Mouse (Mus musculus) layer of hippocampus, adult 18-20 months (tissue): Measurements from ENCODE around the gene Ppp1r27. TPM values are rescaled to one million over a fixed set of nuclear protein-coding genes. Genes with fewer than 3 reads are reported as not detected.
"Not testable (repeated sequence)": the region's sequence is repeated elsewhere in the genome, so short reads cannot be mapped to it uniquely, and the experiment has no call there.

Source experiments
- DNase-seq, 2 experiments: peaks; one replicate each; pipeline ENCODE4 v3.0.0; 2022; ENCODE audit warnings: low spot score in 2 of 2
- total RNA-seq, 2 experiments: library from RNA; stranded (reverse); gene quantifications; 2 replicates each; pipeline ENCODE4 v1.2.3; 2021

The Ppp1r27 gene
- total RNA-seq, 2 experiments from 2014 or later: not detected

DNA sequence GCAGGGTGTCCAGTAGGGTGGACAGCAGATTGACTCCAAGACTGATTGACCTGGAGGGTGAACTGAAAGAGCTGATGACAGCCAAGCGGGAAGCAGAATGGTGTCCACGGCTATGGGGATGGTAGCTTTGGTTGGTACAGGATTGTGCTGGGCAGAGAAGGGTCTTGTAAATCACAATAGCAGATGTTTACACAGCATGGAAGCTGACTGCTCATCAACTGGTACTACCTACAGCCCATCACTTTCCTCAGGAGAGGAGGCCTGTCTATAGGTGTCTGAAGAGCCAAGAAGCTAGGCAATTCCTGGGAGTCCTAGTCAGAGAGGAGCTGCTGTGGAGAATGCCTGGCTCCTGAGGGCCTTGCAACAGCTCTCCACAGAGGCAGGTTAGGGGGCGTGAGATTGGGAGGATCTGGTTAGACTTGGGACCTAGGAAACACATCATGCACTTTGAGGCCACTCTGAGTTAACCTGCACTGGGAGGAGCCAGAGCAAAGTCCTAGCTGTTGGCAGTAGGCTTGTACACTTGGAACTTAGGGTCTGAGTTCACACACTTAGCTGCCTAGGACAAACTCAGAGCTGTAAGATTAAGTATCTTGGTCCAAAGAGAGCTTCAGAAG is 25.5 kb upstream of the Ppp1r27 start:
- no peak for DNase-seq

DNA sequence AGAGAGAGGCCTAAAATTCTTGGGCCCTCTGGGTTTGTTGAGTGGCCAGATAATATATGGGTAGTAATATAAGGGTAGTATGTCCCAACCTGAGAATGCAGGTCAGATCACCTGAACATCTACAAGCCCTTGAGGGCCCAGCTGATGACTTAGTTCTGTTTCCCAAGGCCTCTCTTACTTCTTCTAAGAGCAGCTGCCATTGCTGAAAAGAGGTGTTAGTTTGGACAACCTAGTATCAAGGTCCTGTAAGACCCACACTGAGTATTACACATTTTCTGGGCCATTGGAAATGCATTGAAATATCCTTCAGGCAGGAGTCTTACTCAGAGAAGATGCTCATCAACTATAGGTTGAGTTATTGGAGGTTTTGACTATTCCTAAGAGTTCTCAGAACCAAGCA is 25.0 kb upstream of the Ppp1r27 start:
- DNase-seq: no peak

DNA sequence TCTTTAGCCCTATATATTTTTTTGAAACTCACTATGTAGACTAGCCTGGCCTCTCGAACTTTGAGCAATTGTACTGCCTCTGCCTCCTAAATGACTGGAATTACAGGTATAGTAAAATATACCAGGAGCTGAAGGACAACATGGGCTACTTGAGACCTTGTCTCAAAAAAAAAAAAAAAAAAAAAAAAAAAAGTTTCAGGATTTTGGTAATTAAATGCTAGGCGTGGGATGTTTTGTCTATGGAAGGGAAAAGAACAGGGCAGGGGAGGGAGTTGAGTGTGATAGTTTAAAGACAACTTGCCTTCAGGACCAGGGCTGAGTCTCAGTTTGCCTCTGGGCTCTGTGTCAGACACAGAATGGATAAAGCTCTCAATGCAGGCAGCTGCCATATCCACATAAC is 24.1 kb upstream of the Ppp1r27 start:
- DNase-seq: no peak

DNA sequence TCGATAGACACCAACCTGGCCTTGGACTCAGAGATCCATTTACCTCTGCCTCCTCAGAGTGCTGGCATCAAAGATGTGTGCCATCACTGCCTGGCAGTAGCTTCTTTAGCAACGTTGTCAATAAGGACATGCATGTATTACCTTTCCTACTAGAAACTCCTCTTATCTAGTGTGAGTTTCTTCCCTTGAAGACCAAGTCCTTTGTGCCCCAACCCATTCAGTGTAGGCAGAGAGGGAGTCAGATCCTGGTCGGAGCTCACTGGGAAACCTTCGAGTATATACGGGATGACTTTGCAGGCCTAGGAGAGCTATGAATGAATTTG is 23.3 kb upstream of the Ppp1r27 start:
- no peak for DNase-seq

DNA sequence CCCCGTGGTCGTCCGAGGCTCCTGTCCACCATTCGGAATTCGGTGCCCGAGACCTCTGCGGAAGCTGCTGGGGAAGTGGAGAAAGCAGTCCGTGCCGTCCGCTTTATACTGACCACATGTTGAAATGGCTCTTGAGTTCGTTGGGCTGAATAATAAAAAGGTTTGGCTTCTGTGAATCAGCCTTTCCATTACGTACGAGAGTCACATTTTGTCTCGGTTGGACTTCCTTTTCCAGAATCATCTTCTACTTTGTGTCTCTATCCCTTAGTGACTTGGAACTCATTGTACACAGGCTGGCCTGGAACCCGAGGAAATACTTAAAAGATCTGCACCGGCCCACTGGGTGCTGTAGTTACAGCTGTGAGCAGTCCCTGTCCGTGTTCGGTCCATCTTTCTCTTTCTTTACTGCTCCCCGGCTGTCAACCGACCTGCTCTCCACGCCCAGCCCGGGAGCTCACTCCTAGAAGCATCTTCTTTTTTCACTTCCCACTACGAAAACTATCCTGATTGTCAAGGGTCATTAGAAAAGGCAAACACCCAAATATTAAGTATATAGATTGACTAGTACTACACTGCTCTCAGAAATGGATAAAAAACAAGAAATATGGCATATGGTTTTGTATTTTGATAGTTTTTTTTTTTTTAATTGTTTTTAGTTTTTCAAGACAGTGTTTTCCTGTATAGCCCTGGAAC is 22.8 kb upstream of the Ppp1r27 start:
- DNase-seq: no peak

DNA sequence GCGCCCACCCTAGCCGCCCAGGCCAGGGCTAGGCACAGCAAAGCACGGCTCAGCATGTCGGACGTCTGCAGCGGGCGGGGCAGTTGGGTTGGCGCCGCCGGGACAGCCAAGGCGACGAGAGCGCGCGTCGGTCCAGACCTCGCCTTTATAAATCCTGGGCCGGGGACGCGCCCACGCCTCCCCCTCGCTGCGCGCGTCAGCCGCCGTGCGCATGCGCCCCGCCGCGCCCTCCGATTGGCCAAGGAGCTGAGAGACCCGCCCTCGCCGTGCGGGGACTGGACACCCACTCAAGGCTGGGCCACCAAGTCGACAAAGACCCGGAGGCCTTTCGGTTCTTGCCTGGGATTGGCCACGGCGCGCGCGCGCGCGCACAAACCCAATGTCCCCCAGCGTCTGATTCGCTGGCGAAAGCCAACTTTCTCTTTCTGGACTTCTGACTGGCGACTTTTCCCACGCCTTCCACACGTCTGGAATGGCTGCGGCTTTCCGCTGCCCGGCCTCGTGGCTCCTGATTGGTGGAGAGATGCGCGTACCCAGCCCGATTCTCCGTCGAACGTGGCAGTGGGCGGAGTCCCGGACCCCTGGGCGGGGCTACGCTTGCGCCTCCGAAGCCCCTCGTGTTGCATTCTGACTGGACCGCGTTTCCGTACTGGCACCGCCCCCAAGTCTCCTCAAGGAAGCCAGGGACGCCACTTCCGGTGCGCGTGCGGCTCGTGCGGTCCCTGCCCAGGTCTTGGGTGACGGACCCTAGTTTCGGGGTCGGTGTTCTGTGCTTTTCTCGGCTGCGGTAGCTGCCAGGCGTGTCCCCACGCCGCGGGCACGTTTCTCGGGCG is 22.0 kb upstream of the Ppp1r27 start, which contains the start of gene P4hb:
TSS of gene P4hb (minus strand) at position 502 of the 833 bp plus-strand sequence.
- peak; percentile 100 for DNase-seq

DNA sequence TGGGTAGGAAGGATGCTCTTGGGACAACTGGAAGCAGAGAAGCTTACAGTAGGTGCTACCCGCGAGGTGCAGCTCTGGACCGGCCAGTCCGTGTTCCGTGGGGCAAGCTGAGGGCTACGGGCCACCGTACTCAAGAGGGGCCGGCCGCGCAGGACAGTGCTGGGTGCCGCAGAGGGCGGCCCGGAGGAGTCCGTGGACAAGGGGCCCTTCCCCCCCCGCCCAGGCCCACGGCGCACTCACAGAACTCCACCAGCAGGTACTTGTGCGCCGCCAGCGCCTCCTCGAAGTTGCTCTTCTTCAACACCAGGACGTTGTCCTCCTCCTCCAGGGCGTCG is 21.5 kb upstream of the Ppp1r27 start:
- no peak for DNase-seq

DNA sequence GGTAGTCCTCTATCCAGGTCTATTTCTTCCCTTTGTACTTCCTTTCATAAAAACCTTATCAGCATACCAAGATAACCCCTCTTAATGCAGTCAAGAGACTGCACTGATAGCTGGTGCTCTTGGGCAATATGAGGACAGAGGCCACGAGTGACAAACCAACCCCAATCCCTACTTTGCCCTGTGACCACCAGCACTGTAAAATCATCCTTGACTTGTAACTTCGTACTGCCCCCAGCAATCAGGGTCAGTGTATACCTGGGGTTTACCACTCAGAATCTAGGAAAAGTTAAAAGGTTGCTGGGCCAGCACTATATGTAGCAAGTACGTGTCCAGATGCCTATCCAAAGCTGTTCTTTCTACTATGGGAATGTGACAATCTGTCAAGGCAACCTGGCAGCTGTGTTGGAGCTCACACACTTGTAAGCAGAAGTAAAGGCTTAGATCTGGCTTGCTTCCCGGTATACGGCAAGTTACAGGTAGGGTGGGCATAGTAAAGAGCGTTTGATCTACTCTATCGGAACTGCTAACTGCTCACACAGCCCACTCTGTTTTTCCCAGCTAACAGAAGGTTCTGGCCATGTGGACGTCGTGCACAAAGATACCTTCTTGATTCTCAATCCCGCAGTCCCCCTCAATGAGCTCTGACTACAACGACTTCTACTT is 21.0 kb upstream of the Ppp1r27 start:
- DNase-seq: no peak

DNA sequence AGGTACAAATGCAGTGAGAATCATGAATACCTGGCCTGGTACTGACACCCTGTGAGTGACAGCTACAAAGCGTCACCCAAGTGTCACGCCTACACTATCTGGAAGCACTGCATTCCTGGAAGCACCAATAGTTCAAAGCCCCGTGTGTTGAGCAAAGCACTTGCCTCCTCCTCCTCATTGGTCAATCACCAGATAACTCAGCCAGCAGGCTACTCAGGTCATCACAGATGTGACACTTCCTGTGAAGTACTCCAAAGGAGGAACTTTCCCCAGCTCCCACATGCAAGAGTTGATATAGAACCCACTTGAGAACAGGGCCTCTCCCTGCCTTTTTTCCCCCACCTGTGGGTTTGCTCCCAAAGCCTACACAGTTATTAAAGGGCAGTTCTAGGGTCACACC is 20.2 kb upstream of the Ppp1r27 start:
- no peak for DNase-seq

DNA sequence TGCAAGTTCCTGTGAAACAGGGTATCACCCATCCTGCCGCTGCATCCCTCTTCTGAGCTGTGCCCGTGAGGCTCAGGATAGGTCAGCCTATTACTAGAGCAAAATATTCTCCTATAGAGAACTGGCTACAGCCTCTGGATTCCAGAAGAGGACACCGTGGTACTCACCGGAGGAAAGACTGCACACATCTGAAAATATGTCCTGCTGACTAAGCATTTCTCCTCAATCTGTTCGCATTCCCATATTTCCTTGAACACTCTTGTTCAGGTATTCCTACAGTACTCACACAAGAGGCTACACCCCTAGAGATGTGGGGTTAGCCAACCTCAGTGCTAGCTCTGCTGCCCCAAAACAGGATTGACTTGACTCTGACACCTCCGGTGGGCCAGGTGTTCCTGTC is 17.4 kb upstream of the Ppp1r27 start:
- DNase-seq: no peak

DNA sequence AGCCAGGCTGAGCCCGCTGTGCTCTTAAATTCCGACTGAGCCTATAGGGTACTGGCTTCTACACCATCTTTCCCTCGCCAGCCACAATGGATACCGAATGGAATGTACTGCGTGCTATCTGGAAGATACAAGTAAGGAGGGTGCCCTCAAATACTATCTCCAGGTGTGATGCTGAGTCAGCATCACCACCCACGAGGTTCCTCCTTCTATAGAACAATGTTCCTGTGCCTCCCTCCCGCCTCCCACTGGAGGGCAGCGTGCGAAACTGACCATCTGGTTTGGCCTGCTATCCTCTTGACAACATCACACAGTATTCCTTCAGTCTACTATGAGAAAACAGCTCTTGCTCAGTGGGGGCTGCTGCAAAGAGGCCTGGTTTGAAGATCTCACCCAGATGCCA is 14.2 kb upstream of the Ppp1r27 start:
- DNase-seq: no peak

DNA sequence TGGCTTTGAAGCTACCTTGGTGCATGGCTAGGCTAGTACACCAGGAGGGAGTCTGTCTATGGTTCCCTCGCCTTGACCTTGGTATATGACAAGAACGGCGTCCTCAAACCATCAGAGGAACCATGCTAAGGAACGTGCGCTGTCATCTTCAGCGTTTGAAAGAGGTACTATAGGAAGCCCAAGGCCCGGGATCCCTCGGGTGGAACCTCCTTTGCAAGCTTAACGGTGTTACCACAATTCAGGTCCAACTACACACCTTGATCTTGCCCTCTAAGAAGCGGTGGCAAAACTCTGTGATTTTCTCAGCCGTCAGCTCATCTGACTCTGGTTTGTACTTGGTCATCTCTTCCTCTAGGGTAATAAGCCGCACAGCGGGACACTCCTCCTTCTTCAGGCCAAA is 12.0 kb upstream of the Ppp1r27 start:
- no peak for DNase-seq

DNA sequence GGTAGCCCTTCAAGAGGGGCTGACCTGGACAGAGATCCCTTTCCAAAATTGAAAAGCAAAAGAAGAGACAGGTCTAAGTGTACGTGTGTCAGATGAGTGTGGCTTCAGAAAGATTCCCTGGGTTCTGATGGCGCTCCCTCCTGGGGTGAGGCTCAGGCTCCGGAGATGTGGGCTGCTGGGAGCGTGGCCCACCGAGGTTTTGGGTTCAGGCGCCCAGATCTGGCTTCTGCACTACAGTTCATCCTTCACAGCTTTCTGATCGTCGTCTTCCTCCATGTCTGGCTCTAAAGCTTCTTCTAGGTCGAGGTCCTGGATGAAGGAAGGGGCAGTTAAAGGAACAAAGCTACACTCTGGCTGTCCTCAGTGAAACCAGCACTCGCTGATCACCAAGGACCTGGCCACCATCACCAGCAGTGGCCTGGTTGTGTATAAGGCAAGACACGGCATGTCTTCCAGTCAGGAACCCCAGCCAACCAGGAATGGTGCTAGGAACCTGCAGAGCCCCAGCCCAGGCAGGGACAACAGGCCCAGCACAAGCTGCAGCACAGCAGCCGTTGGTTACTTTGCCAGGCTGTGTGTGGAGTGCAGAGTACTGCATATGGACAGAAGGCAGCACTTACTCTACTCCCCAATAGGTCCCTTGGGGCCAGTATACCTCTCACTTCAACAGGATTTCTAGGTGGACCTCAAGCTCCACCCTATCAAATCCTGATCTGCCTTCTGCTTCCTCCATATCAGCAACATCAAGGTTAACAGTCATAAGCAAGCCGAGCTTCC is 10.2 kb upstream of the Ppp1r27 start:
- no peak for DNase-seq

DNA sequence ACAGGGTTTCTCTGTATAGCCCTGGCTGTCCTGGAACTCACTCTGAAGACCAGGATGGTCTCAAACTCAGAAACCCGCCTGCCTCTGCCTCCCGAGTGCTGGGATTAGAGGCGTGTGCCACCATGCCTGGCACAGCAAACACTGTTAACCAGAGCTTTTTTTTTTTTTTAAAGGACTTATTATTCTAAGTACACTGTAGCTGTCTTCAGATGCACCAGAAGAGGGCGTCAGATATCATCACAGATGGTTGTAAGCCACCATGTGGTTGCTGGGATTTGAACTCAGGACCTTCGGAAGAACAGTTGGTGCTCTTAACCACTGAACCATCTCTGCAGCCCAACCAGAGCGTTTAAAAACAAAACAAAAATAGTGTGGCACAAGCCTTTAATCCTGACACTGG is 7.9 kb upstream of the Ppp1r27 start:
- DNase-seq: not testable (repeated sequence)

DNA sequence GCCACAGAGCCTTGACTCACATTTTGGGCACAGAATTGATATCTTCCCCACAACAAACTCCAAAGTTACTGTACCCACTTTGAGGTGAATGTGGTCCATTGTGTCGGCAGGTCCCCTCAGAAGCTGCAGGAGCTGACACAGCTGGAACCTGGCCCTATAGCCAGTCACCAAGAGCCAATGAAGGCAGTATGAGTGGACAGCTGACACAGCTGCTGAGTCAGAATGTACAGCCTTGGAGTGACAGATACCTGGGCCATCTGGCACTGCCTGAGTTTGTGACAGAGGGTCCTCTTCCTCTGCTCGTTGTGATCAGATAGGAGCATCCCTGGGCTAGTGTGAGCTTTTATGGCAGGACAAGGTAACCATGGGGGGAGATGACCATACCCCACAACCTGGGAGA is 4.3 kb upstream of the Ppp1r27 start:
- DNase-seq: no peak

DNA sequence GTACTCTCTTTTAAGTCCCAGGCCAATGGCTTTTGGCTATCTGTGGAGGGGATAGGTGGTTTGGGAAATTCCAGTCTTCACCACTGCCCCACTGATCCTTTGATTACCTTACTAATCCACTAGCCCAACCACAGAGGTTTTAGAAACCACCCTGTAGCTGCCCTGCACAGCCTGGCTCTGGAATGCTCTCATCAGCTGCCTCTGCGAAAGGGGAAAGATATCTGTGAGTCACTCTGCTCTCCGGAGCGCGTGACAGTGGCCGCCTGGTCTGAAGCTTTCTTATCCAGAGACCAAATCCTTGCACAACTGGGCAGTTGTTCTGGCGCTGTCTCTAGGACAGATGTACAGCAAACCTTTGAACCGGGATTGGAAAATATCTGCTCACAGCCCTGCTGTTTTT is 3.9 kb upstream of the Ppp1r27 start:
- no peak for DNase-seq

DNA sequence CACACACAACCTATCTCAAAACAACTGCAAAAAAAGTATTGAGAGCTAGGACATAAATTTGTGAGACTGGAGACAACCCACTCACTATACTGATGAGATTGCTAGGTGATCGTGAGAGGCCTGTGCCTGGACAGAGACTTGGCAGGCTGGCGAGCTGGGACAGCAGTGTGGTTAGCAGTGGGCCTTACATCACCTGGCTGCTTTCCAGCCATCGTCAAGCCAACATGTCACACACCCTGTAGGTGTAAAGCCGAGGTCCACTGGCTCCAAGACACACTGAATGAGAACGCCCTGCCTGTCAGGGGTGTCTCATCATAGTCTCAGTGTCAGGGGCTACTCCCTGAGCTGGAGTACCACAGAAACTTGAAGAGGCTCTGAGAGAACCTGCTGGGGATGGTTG is 1.8 kb upstream of the Ppp1r27 start:
- no peak for DNase-seq

DNA sequence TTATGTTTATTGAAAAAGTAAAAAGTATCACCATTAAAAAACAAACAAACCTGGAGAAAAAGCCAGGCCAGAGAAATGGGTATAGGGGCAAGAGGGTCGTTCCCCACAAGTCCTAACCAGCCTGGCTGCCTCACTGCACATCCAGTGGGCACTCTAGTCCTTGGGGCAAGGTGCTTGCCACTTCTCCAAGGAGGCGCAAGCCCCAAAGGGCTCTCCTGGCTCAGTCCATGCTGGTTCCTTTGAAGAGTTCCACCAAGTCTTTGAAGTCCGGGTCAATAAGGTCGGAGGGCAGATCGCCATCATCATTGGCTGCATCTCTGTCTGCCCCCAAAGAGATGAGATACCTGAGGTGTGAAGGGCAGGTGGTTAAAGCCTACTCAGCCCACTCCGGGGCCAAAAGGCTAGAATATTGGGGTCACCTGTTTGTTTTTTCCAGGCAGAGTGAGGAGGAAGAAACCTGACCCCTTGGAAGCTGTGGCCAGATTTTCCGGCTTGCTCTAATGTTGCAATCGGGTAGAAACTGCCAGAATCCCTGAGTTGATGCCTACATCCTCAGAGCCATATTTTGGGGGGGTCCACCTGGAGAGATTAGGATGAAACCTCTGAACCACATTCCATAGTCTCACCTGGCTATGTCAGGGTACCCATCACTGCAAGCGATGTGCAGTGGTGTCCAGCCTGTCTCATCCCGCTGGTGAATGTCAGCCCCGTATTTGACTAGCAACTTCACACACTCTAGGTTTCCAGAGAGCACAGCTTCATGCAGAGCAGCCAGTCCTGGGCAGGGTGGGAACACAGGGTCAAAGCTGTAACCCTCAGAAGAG is 734 bp downstream of the Ppp1r27 start:
- DNase-seq: no peak

DNA sequence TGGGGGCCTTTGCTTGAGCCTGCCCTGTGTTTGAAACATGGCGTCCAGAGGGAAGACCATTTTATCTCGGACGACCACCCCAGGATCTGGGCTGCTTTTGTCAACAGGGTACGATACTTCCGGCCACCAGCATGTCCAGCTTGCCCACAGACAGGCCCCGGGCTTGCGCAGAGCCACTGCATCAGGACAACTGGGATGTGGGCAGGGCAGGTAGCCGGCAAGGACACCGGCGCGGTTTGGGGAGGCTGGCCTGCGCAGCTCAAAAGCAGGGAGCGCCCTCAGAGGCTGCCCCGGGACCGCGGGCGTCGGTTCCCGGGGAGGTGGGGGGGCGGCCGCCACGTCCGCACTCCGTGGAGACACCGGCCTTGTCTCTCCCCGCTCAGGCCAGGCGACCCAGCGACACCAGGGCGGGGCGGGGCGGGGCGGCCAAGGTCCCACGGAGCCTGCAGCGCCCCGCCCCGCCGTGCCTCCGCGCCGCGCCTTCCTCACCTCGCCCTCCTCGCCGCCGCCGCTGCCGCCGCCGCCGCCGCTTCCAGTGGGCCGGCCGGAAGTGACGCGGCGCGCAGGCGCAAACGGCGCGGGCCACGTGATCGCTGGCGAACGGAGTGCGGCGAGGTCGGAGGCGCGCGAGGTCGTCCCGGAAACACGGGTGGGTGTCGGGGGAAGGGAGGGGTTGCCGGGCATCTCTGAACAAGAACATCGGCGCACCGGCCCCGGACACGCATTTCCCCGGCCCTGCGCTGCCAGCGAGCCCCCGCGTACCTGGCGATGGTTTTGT is 1.6 kb downstream of the Ppp1r27 start, which contains the start of gene Mcrip1:
TSS of gene Mcrip1 (minus strand) at position 560 of the 778 bp plus-strand sequence.
- DNase-seq: peak; percentile 90 to 93

DNA sequence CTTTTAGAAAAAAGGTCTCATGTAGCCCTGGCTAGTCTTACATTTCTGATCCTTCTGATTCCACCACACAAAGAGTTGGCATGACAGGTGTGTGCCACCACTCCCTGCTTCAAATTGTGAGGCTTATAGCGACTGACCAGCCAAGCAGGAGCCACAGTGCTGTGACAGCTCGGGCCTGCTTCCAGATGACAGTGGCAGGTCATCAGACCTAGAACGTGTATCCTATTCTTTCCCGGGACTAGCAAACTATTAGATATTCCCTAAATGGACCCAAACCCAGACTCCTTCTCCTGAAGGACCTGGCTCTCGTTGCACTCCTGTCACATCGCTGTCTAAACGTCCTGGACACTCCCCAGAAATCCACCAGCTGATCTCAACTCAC is 2.2 kb downstream of the Ppp1r27 start:
- DNase-seq: no peak
